Mouse (Mus musculus) gastrocnemius, adult 8-10 months (tissue): ENCODE results near the gene Mfsd1. TPM values are rescaled to one million over a fixed set of nuclear protein-coding genes. Genes with fewer than 3 reads are reported as not detected.

Experiments used
- DNase-seq, 2 experiments: peaks; one replicate each; pipeline ENCODE4 v3.0.0; 2022; ENCODE audit warnings: low spot score in 2 of 2
- total RNA-seq, 4 experiments: library from RNA; stranded (reverse); gene quantifications; 2 replicates each; pipeline ENCODE4 v1.2.4; 2022

Mfsd1 gene
- total RNA-seq, 4 experiments from 2014 or later, result 19.8 to 30.5 (median 25.2) TPM

DNA sequence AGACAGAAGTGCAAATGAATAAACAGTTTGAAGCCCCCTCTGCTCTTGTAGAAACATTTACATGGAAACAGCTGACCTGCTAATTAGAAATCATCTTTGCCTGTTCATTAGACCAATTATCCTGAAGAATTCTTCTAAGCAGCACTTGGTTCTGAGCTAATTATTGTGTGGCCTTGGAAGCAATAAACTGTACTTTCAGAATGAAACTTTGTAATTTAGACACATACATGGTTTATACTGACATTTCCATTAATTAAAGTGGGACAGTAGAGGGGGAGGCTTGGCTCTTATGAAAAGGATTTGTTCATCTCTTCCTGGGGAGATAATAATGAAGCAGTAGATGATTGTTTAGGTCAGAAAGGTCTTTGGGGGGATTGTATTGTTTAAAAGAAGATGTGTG lies 35.7 kb downstream of the Mfsd1 start:
- DNase-seq, result no peak

DNA sequence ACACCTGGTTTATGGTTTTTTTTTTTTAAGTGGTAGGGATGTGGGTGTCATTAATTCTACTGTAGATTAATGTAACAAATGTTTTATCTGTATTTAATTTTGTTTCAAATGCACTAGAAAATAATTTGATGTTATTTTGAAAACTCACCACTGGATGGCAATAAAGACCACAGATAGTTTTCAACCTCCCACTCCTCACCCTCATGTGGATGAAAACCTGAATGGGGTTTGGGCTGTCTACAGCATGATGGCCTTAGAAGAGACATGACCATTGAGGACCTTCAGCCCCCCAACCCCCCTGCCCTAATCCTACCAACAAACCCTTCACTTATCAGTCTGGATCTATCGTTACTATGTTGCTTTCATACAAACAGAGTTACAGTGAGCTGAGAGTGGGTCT lies 42.1 kb downstream of the Mfsd1 start:
- DNase-seq, result no peak

DNA sequence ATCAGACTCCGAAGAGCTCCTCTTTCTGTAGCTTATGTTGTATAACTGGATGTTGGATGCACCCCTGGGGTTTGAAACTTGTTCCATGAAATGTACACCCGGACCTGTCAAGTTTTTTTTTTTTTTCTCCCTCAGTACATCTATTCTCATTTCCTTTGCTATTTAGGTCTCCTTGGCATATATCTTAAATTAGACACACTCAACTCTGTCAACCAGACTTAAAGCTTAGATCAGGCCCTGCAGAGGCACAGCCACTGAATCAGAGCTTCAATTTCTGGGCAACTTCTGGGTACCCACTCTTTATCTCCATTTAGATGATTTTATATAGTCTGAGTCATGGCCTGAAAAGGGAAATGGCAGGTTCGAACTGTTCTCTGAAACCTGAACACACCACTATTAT lies 60.6 kb downstream of the Mfsd1 start:
- DNase-seq, result no peak

DNA sequence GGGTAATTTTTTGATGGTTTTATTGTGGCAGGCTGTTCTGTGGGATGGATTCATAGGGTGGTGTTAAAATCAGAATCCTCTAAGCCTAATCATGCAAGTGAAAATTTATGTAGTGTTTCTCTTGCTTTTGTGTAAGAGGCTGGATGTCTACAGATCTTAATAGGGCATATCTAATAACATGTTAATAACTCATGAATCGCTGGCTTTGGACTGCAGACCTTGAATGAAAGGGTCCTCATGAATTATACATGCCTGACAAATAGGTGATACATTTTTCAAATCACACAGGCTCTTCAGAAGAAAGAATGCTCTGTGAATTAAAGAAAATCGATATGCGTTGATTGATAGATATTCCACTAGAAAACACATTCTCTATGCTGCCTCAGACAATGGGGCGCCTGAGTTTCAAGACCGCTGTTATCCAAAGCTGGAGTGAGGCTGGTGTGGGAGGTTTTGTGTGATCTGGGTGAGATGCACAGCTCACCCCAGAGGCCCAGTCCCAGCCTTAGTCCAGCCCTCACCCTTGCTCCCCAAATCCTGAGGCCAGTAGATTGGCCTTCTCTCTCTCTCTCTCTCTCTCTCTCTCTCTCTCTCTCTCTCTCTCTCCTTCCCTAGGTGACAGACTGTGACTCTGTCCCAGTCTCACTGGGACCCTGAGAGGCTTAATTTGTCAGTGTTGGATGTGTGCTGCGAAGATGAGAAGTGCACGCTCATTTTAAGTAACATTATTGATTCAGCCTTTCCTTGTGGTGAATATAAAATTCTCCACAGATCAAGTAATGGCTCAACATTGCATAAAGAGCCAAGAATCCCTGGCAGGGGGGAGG lies 63.3 kb downstream of the Mfsd1 start:
- no peak for DNase-seq

Other genes starting within 250 kb of the Mfsd1 start
- 100 to 1,000 TPM; 179 to 386 (median 241) TPM for gene Mlf1, start 208.6 kb upstream of the Mfsd1 start, total RNA-seq
- not detected for gene Gm17402, start 207.6 kb upstream of the Mfsd1 start, total RNA-seq
- gene Gfm1, start 152.6 kb upstream of the Mfsd1 start, total RNA-seq, result 100 to 1,000 TPM; 107 to 116 (median 111) TPM
- 1 to 10 TPM in 3 of 4 experiments, under 1 TPM in 1; 0.29 to 2.3 (median 1.1) TPM for gene Lxn, start 118.8 kb upstream of the Mfsd1 start, total RNA-seq
- under 1 TPM; 0.29 to 0.72 (median 0.41) TPM for gene Rarres1, start 67.2 kb upstream of the Mfsd1 start, total RNA-seq